Mouse (Mus musculus) G1E (cell line): ENCODE measurements around the gene Dcaf5.

Source experiments
- CTCF ChIP-seq: IDR thresholded peaks from 2 replicates; pipeline ENCODE4 v1.5.1; 2012; ENCODE audit warnings: low read depth, low read length, inconsistent platforms, mixed read lengths
- GATA1 ChIP-seq: IDR thresholded peaks from 2 replicates; pipeline ENCODE4 v1.6.1; 2012; ENCODE audit warnings: borderline replicate concordance, low read length, inconsistent platforms, mixed read lengths
- GATA2 ChIP-seq: IDR thresholded peaks from 2 replicates; pipeline ENCODE4 v1.6.1; 2012; ENCODE audit warnings: low read depth, low read length, inconsistent platforms, borderline replicate concordance

DNA sequence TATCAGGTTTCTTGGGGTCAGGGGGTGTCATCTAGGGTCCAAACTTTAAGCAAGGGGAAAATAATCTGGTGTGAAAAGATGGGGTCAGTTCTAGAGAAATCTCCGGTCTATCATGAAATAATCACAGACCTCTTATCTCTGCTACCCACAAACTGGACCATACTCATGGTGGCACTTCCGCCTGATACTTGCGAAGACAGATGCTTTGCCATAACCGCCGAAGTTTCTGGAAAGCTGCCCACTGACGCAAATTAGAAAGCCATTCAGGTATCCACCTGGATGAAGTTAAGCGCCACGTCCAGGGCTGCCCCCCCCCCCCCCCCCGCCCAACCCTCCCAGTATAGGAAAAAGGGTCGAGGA lies 1.8 kb downstream of the Dcaf5 start:
- TF ChIP-seq CTCF (no peak), GATA2 (no peak), GATA1 (no peak)
